Mouse (Mus musculus) retina, postnatal 7 days (tissue): ENCODE results near the gene Mon2.
"Not testable (repeated sequence)": the region's sequence is repeated elsewhere in the genome, so short reads cannot be mapped to it uniquely, and the experiment has no call there.

Experiments
- DNase-seq: peaks from one replicate; pipeline ENCODE4 v3.0.0-alpha.2; 2012; ENCODE audit warnings: low read depth, low spot score

Mon2 gene

GRCm38 (mm10) chr10:123057082-123057481, 19.2 kb downstream of the Mon2 start:
- DNase-seq, result no peak

GRCm38 (mm10) chr10:123056463-123056862, 19.8 kb downstream of the Mon2 start:
- no peak for DNase-seq

- no peak for DNase-seq
Measured at GRCm38 (mm10) chr10:123055205-123056000, 20.9 kb downstream of the Mon2 start.

GRCm38 (mm10) chr10:123053557-123053956, 22.7 kb downstream of the Mon2 start:
- DNase-seq, result no peak

GRCm38 (mm10) chr10:123052021-123052420, 24.3 kb downstream of the Mon2 start:
- DNase-seq, result no peak

GRCm38 (mm10) chr10:123048730-123049129, 27.6 kb downstream of the Mon2 start:
- DNase-seq, result no peak

GRCm38 (mm10) chr10:123039936-123040335, 36.4 kb downstream of the Mon2 start:
- DNase-seq, result no peak

GRCm38 (mm10) chr10:123032078-123032646, 44.1 kb downstream of the Mon2 start:
- DNase-seq, result no peak

GRCm38 (mm10) chr10:123031449-123031848, 44.9 kb downstream of the Mon2 start:
- DNase-seq, result no peak

- no peak for DNase-seq
Measured at GRCm38 (mm10) chr10:123030589-123030988, 45.7 kb downstream of the Mon2 start.

GRCm38 (mm10) chr10:123028949-123029348, 47.4 kb downstream of the Mon2 start:
- DNase-seq, result no peak

GRCm38 (mm10) chr10:123026736-123027135, 49.6 kb downstream of the Mon2 start:
- not testable (repeated sequence) for DNase-seq

GRCm38 (mm10) chr10:123013435-123013834, 62.9 kb downstream of the Mon2 start:
- peak; percentile 64 for DNase-seq

GRCm38 (mm10) chr10:123011421-123011820, 64.9 kb downstream of the Mon2 start:
- no peak for DNase-seq

- peak; percentile 46 for DNase-seq
Measured at GRCm38 (mm10) chr10:123005237-123006185, 70.8 kb downstream of the Mon2 start.

- DNase-seq, result no peak
Measured at GRCm38 (mm10) chr10:123004475-123005236, 71.6 kb downstream of the Mon2 start.

- no peak for DNase-seq
Measured at GRCm38 (mm10) chr10:123001985-123002384, 74.3 kb downstream of the Mon2 start.

- no peak for DNase-seq
Measured at GRCm38 (mm10) chr10:123001363-123001762, 74.9 kb downstream of the Mon2 start.

GRCm38 (mm10) chr10:122999356-122999755, 76.9 kb downstream of the Mon2 start:
- no peak for DNase-seq

- DNase-seq, result no peak
Measured at GRCm38 (mm10) chr10:122997852-122998251, 78.5 kb downstream of the Mon2 start.

GRCm38 (mm10) chr10:122994402-122995107, 81.8 kb downstream of the Mon2 start:
- DNase-seq, result no peak
